ENCODE assay signal across 12 mouse cellular contexts in genomic region chr5:104128281-104129031, GRCm38 (mm10). TPM values are rescaled to one million over a fixed set of nuclear protein-coding genes. Genes with fewer than 3 reads are reported as not detected.
DNase-seq lines count a peak whose midpoint lies in the region; ATAC-seq and TF ChIP-seq lines count a peak whose summit lies in the region.
"Had no signal": no experiment of that assay in that cellular context is flagged by ENCODE, and none has a peak within 500 bp of the region (broad histone marks: within the 10 kb centered on the region; RNA-seq: fewer than 3 reads in every experiment).

No protein-coding gene starts in this region.

- H3K4me2 ChIP-seq in forebrain, embryonic 14.5 days (ENCODE audit: low read length), result no peak overlapping the region
- H3K4me2 ChIP-seq in limb, embryonic 13.5 days (replicated peaks), result no peak overlapping the region
- no peak overlapping the region for H3K4me2 ChIP-seq in liver, embryonic 11.5 days
- H3K4me2 ChIP-seq in forebrain, embryonic 11.5 days (ENCODE audit: low read depth, low read length, severe bottlenecking), result no peak overlapping the region

- intact Hi-C loops in heart, adult 2 months (cut with DNase I), result loop anchor here (1.0 kb wide), 1 partner anchor 13 kb away; no protein-coding TSS in a partner anchor

- H3K9ac ChIP-seq in forebrain, embryonic 14.5 days (ENCODE audit: low read length), result no peak overlapping the region
- 0 out of 2 replicates have a peak overlapping the region, but pooled peaks have one; percentile 9 for H3K9ac ChIP-seq in heart, adult 2 months (ENCODE audit: low read depth, low read length)
- no peak overlapping the region for H3K9ac ChIP-seq in limb, embryonic 13.5 days
- H3K9ac ChIP-seq in liver, embryonic 11.5 days (ENCODE audit: low read depth, low read length), result no peak overlapping the region
- no peak overlapping the region for H3K9ac ChIP-seq in forebrain, embryonic 11.5 days (ENCODE audit: low read length)
- H3K9ac ChIP-seq: liver, embryonic 14.5 days had no signal

- peak; percentile 56; the same call in 1 of the 2 replicates for TF ChIP-seq POLR2A in heart, adult 2 months (IDR thresholded peaks at IDR 0.05; ENCODE audit: insufficient read depth, low read depth, low read length)

- no peak for ATAC-seq in forebrain, embryonic 14.5 days
- peak; percentile 72 for ATAC-seq in limb, embryonic 13.5 days (ENCODE audit: low FRiP score, low read depth)
- no peak for ATAC-seq in activated CD4-positive, CD25-positive, alpha-beta regulatory T cell, adult 4 months
- no peak for ATAC-seq in liver, embryonic 11.5 days (replicated peaks; ENCODE audit: low FRiP score)
- ATAC-seq in forebrain, embryonic 11.5 days (replicated peaks; ENCODE audit: low FRiP score), result no peak

- no peaks in the 10 kb centered on the region for H3K27me3 ChIP-seq in forebrain, embryonic 10.5 days (ENCODE audit: poor library complexity, severe bottlenecking)
- H3K27me3 ChIP-seq in forebrain, embryonic 14.5 days (replicated peaks; ENCODE audit: control insufficient read depth, insufficient read depth, low read length), result no peaks in the 10 kb centered on the region
- H3K27me3 ChIP-seq in heart, adult 2 months (ENCODE audit: control insufficient read depth, insufficient read depth, low read length), result no peaks in the 10 kb centered on the region
- no peaks in the 10 kb centered on the region for H3K27me3 ChIP-seq in limb, embryonic 13.5 days
- no peaks in the 10 kb centered on the region for H3K27me3 ChIP-seq in liver, embryonic 11.5 days (replicated peaks; ENCODE audit: control insufficient read depth, insufficient read depth, low read length)
- H3K27me3 ChIP-seq in forebrain, embryonic 11.5 days (ENCODE audit: control insufficient read depth, insufficient read depth, low read length), result no peaks in the 10 kb centered on the region

- no peaks in the 10 kb centered on the region for H3K9me3 ChIP-seq in forebrain, embryonic 10.5 days
- no peaks in the 10 kb centered on the region for H3K9me3 ChIP-seq in forebrain, embryonic 14.5 days (replicated peaks; ENCODE audit: control insufficient read depth, low read length)
- no peaks in the 10 kb centered on the region for H3K9me3 ChIP-seq in limb, embryonic 13.5 days
- H3K9me3 ChIP-seq in liver, embryonic 11.5 days (ENCODE audit: control insufficient read depth, low read length), result no peaks in the 10 kb centered on the region
- H3K9me3 ChIP-seq in forebrain, embryonic 11.5 days (ENCODE audit: control insufficient read depth, low read length), result no peaks in the 10 kb centered on the region

- H3K27ac ChIP-seq in forebrain, embryonic 10.5 days, result peak overlapping the region; percentile 48
- H3K27ac ChIP-seq in forebrain, embryonic 14.5 days (ENCODE audit: low read depth, low read length), result no peak overlapping the region
- peak overlapping the region; percentile 83 for H3K27ac ChIP-seq in heart, adult 2 months
- no peak overlapping the region; the same call in 1 of the 2 replicates for H3K27ac ChIP-seq in limb, embryonic 13.5 days
- H3K27ac ChIP-seq in liver, embryonic 11.5 days (ENCODE audit: low read depth, low read length), result no peak overlapping the region
- no peak overlapping the region for H3K27ac ChIP-seq in forebrain, embryonic 11.5 days (ENCODE audit: low read depth, low read length)
- H3K27ac ChIP-seq: liver, embryonic 14.5 days had no signal

- DNase-seq in forebrain, embryonic 10.5 days (ENCODE audit: extremely low spot score, low spot score), result no peak
- DNase-seq in forebrain, embryonic 14.5 days (ENCODE audit: low spot score), result no peak
- peak; percentile 29 for DNase-seq in 416B (ENCODE audit: low read depth)
- DNase-seq in heart, adult 2 months, result peak; percentile 56 to 61
- no peak for DNase-seq in liver, embryonic 11.5 days (ENCODE audit: low spot score)
- DNase-seq in forebrain, embryonic 11.5 days (ENCODE audit: low spot score), result no peak
- DNase-seq: cerebellum, adult 9-11 months; thymus, adult 2 months had no signal

- no peaks in the 10 kb centered on the region for H3K79me2 ChIP-seq in heart, adult 2 months (replicated peaks; ENCODE audit: control insufficient read depth, insufficient read depth, low read length)

- 0 out of 2 replicates have a peak, but pooled peaks have one; percentile 42 for TF ChIP-seq EP300 in heart, adult 2 months (IDR thresholded peaks at IDR 0.05; ENCODE audit: insufficient read depth, low read depth, low read length)

- peaks cover 7% of the 10 kb centered on the region for H3K4me1 ChIP-seq in forebrain, embryonic 10.5 days
- no peaks in the 10 kb centered on the region for H3K4me1 ChIP-seq in forebrain, embryonic 14.5 days (ENCODE audit: control insufficient read depth, insufficient read depth, low read length)
- peaks cover 29% of the 10 kb centered on the region for H3K4me1 ChIP-seq in heart, adult 2 months (ENCODE audit: control insufficient read depth, insufficient read depth, low read length)
- H3K4me1 ChIP-seq in limb, embryonic 13.5 days, result peaks cover 11% of the 10 kb centered on the region
- no peaks in the 10 kb centered on the region for H3K4me1 ChIP-seq in liver, embryonic 11.5 days (replicated peaks; ENCODE audit: control insufficient read depth, insufficient read depth, low read length)
- no peaks in the 10 kb centered on the region for H3K4me1 ChIP-seq in forebrain, embryonic 11.5 days (replicated peaks; ENCODE audit: control insufficient read depth, insufficient read depth, low read length)

- 68% methylated on average over 12 of the region's 12 CpGs for WGBS in forebrain, embryonic 10.5 days
- 78% methylated on average over 12 of the region's 12 CpGs for WGBS in forebrain, embryonic 14.5 days
- WGBS in heart, adult 2 months, result 32% methylated on average over 12 of the region's 12 CpGs
- 37% methylated on average over 12 of the region's 12 CpGs for WGBS in limb, embryonic 13.5 days
- 63% methylated on average over 12 of the region's 12 CpGs for WGBS in liver, embryonic 11.5 days
- 71% methylated on average over 12 of the region's 12 CpGs for WGBS in forebrain, embryonic 11.5 days

- no peak for TF ChIP-seq CTCF in heart, adult 2 months (IDR thresholded peaks at IDR 0.05)

- no peaks in the 10 kb centered on the region for H3K36me3 ChIP-seq in forebrain, embryonic 10.5 days (replicated peaks)
- H3K36me3 ChIP-seq in forebrain, embryonic 14.5 days (ENCODE audit: control insufficient read depth, insufficient read depth, low read length), result no peaks in the 10 kb centered on the region
- H3K36me3 ChIP-seq in heart, adult 2 months (ENCODE audit: control insufficient read depth, insufficient read depth, low read length), result no peaks in the 10 kb centered on the region
- H3K36me3 ChIP-seq in limb, embryonic 13.5 days, result no peaks in the 10 kb centered on the region
- no peaks in the 10 kb centered on the region for H3K36me3 ChIP-seq in liver, embryonic 11.5 days (ENCODE audit: control insufficient read depth, insufficient read depth, low read length)
- no peaks in the 10 kb centered on the region for H3K36me3 ChIP-seq in forebrain, embryonic 11.5 days (ENCODE audit: control insufficient read depth, insufficient read depth, low read length)

- no peak overlapping the region for H3K4me3 ChIP-seq in forebrain, embryonic 10.5 days
- no peak overlapping the region for H3K4me3 ChIP-seq in forebrain, embryonic 14.5 days (ENCODE audit: low read depth, low read length)
- no peak overlapping the region for H3K4me3 ChIP-seq in heart, adult 2 months
- H3K4me3 ChIP-seq in limb, embryonic 13.5 days, result no peak overlapping the region
- no peak overlapping the region for H3K4me3 ChIP-seq in liver, embryonic 11.5 days (ENCODE audit: low read depth, low read length)
- H3K4me3 ChIP-seq in forebrain, embryonic 11.5 days (ENCODE audit: low read depth, low read length), result no peak overlapping the region

RNA-seq across cellular contexts. Expression of gene Sparcl1, which starts 14.9 kb away (rescaled TPM):
- polyA plus RNA-seq in forebrain, embryonic 10.5 days (2016; fragmentation: Nextera tagmentation; extraction: Ambion mirVana), result 13.3 and 13.4 TPM in 2 replicates
- polyA plus RNA-seq in forebrain, embryonic 14.5 days (2014; fragmentation: Nextera tagmentation; extraction: Ambion mirVana), result 70.4 and 93.1 TPM in 2 replicates
- 100 to 1,000 TPM; 182 to 219 TPM for total RNA-seq in heart, adult 2 months (2021)
- 122 and 281 TPM in 2 replicates for polyA plus RNA-seq in heart, adult 2 months (2012; rRNA removed)
- polyA plus RNA-seq in limb, embryonic 13.5 days (2015; fragmentation: Nextera tagmentation; extraction: Ambion mirVana), result 49.6 and 50.6 TPM in 2 replicates
- not detected for polyA plus RNA-seq in activated CD4-positive, CD25-positive, alpha-beta regulatory T cell, adult 4 months (2017; shearing (Covaris generic))
- 5.6 and 6.8 TPM in 2 replicates for polyA plus RNA-seq in liver, embryonic 11.5 days (2014; fragmentation: Nextera tagmentation; extraction: Ambion mirVana)
- 23.3 and 24.1 TPM in 2 replicates for polyA plus RNA-seq in forebrain, embryonic 11.5 days (2014; fragmentation: Nextera tagmentation; extraction: Ambion mirVana)
- total RNA-seq: hematopoietic stem cell, adult 5-6 weeks had no signal

RNA-seq across cellular contexts. Expression of gene Dspp, which starts 42.1 kb away (rescaled TPM):
- polyA plus RNA-seq in forebrain, embryonic 10.5 days (2016; fragmentation: Nextera tagmentation; extraction: Ambion mirVana), result not detected in 2 replicates
- not detected in 2 replicates for polyA plus RNA-seq in forebrain, embryonic 14.5 days (2014; fragmentation: Nextera tagmentation; extraction: Ambion mirVana)
- not detected for total RNA-seq in heart, adult 2 months (2021)
- not detected in 2 replicates for polyA plus RNA-seq in heart, adult 2 months (2012; rRNA removed)
- polyA plus RNA-seq in limb, embryonic 13.5 days (2015; fragmentation: Nextera tagmentation; extraction: Ambion mirVana), result 0.03 TPM in 1 of 2 replicates, not detected in the other
- polyA plus RNA-seq in activated CD4-positive, CD25-positive, alpha-beta regulatory T cell, adult 4 months (2017; shearing (Covaris generic)), result not detected
- not detected in 2 replicates for polyA plus RNA-seq in liver, embryonic 11.5 days (2014; fragmentation: Nextera tagmentation; extraction: Ambion mirVana)
- polyA plus RNA-seq in forebrain, embryonic 11.5 days (2014; fragmentation: Nextera tagmentation; extraction: Ambion mirVana), result not detected in 2 replicates
- total RNA-seq: hematopoietic stem cell, adult 5-6 weeks had no signal
- polyA plus RNA-seq: liver, embryonic 14.5 days; thymus, adult 2 months had no signal

RNA-seq across cellular contexts. Expression of gene Gm17660, which starts 51.0 kb away (rescaled TPM):
- polyA plus RNA-seq in forebrain, embryonic 10.5 days (2016; fragmentation: Nextera tagmentation; extraction: Ambion mirVana), result 0.31 TPM in 1 of 2 replicates, not detected in the other
- polyA plus RNA-seq in forebrain, embryonic 14.5 days (2014; fragmentation: Nextera tagmentation; extraction: Ambion mirVana), result 0.44 TPM in 1 of 2 replicates, not detected in the other
- not detected for total RNA-seq in heart, adult 2 months (2021)
- polyA plus RNA-seq in heart, adult 2 months (2012; rRNA removed), result not detected in 2 replicates
- polyA plus RNA-seq in limb, embryonic 13.5 days (2015; fragmentation: Nextera tagmentation; extraction: Ambion mirVana), result not detected in 2 replicates
- not detected for polyA plus RNA-seq in activated CD4-positive, CD25-positive, alpha-beta regulatory T cell, adult 4 months (2017; shearing (Covaris generic))
- not detected in 2 replicates for polyA plus RNA-seq in liver, embryonic 11.5 days (2014; fragmentation: Nextera tagmentation; extraction: Ambion mirVana)
- not detected in 2 replicates for polyA plus RNA-seq in forebrain, embryonic 11.5 days (2014; fragmentation: Nextera tagmentation; extraction: Ambion mirVana)
- total RNA-seq: hematopoietic stem cell, adult 5-6 weeks had no signal
- polyA plus RNA-seq: liver, embryonic 14.5 days; thymus, adult 2 months had no signal

Comparison
In these comparisons a context has a peak if more than half of its experiments do, and no peak if none do; other contexts are left out.
1. H3K27ac ChIP-seq: peak in forebrain, embryonic 10.5 days (single experiment) and heart, adult 2 months (single experiment); none in forebrain, embryonic 14.5 days (single experiment), limb, embryonic 13.5 days (single experiment), liver, embryonic 11.5 days (single experiment) and forebrain, embryonic 11.5 days (single experiment).
2. DNase-seq: peak in 416B (single experiment) and heart, adult 2 months (2 of 2); none in forebrain, embryonic 10.5 days (single experiment), forebrain, embryonic 14.5 days (single experiment), liver, embryonic 11.5 days (single experiment) and forebrain, embryonic 11.5 days (single experiment).